Mouse (Mus musculus): ENCODE measurements at regions not wholly inside any gene's neighbourhood (a gene's known extent, or its start where the extent isn't known, plus 50 kb on each side); places are given as distances from the start of the nearest gene placed in this dataset.

DNA sequence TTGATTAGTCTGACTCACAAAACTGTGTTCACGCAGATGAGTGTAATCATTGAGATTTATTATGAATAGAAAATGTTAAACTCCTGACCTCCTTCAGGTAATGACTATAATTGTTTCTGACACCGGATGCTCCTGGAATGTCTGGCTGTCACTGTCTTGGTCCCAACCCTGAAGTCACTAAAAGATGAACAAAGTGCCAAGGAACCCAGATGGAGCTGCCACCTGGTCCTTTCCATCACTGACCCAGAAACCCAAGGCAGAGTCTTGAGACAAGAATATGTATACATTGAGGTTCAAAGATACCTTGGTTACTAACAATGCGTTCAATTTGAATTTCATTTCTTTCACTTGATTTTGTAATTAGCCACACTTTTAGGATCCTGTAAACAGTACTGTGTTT, 142.0 kb downstream of the Kcnk1 start:
- H3K4me2 ChIP-seq (ENCODE audit: low read depth): no peak overlapping the region
- H3K27me3 ChIP-seq (ENCODE audit: control insufficient read depth, insufficient read depth, insufficient read length): peaks cover 14% of the 10 kb centered on the region
- H3K4me3 ChIP-seq: no peak overlapping the region
- H3K36me3 ChIP-seq (ENCODE audit: control insufficient read depth, insufficient read depth): no peaks in the 10 kb centered on the region
- H3ac ChIP-seq (ENCODE audit: control insufficient read depth, insufficient read length): no peak overlapping the region
- no peak for TF ChIP-seq TCF12 (IDR thresholded peaks at IDR 0.05; ENCODE audit: insufficient read depth, poor library complexity, severe bottlenecking)
- TF ChIP-seq CEBPB (IDR thresholded peaks at IDR 0.05; ENCODE audit: insufficient read depth, poor library complexity, severe bottlenecking): no peak
- no peak for TF ChIP-seq E2F4 (IDR thresholded peaks at IDR 0.05; ENCODE audit: insufficient read depth)
- TF ChIP-seq POLR2A (IDR thresholded peaks at IDR 0.05; ENCODE audit: insufficient read length, low read depth): no peak
- TF ChIP-seq TCF3 (IDR thresholded peaks at IDR 0.05; ENCODE audit: insufficient read length, low read depth): no peak
- H3K79me2 ChIP-seq (ENCODE audit: control insufficient read depth, insufficient read depth): no peaks in the 10 kb centered on the region

DNA sequence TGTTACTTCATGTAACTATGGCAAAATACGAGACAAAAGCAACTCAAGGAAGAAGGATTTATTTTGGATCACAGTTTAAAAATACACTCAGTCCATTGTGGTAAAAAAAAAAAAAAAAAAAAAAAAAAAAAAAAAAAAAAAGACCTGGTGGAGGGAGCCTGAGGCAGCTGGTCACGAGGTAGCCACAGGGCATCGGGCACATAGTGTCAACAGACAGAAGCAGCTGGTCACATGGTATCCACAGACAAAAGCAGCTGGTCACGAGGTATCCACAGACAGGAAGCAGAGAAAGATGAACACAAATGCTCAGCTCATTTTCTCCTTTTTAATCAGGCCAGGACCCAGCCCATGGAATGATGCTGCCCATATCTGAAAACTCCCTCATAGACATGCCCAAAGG, 142.5 kb downstream of the Kcnk1 start:
- no peaks in the 10 kb centered on the region for H3K79me2 ChIP-seq (ENCODE audit: control insufficient read depth, insufficient read depth)
- no peak overlapping the region for H3ac ChIP-seq (ENCODE audit: control insufficient read depth, insufficient read length)
- no peak overlapping the region for H3K4me2 ChIP-seq (ENCODE audit: low read depth)
- no peaks in the 10 kb centered on the region for H3K36me3 ChIP-seq (ENCODE audit: control insufficient read depth, insufficient read depth)
- peaks cover 14% of the 10 kb centered on the region for H3K27me3 ChIP-seq (ENCODE audit: control insufficient read depth, insufficient read depth, insufficient read length)
- no peak overlapping the region for H3K4me3 ChIP-seq
- no peak for TF ChIP-seq SRF (IDR thresholded peaks at IDR 0.05; ENCODE audit: control insufficient read depth, insufficient read length, low read depth)
- no peak for TF ChIP-seq MAX (IDR thresholded peaks at IDR 0.05; ENCODE audit: low read depth)
- no peak for TF ChIP-seq MYOG (IDR thresholded peaks at IDR 0.05; ENCODE audit: control insufficient read depth in 1 of 3, insufficient read depth in 1 of 3, insufficient read length in 2 of 3, low read depth in 2 of 3)
- TF ChIP-seq E2F4 (IDR thresholded peaks at IDR 0.05; ENCODE audit: insufficient read depth): no peak
- no peak for TF ChIP-seq TCF12 (IDR thresholded peaks at IDR 0.05; ENCODE audit: insufficient read depth, poor library complexity, severe bottlenecking)
- TF ChIP-seq USF1 (IDR thresholded peaks at IDR 0.05; ENCODE audit: low read depth): no peak
- TF ChIP-seq CEBPB (IDR thresholded peaks at IDR 0.05; ENCODE audit: insufficient read depth, poor library complexity, severe bottlenecking): no peak
- TF ChIP-seq REST (IDR thresholded peaks at IDR 0.05; ENCODE audit: insufficient read depth, insufficient read length): no peak
- no peak for TF ChIP-seq MYOD1 (IDR thresholded peaks at IDR 0.05; ENCODE audit: control insufficient read depth in 1 of 3, insufficient read length in 2 of 3, low read depth in 2 of 3)
- no peak for TF ChIP-seq TCF3 (IDR thresholded peaks at IDR 0.05; ENCODE audit: insufficient read length, low read depth)
- TF ChIP-seq POLR2A (IDR thresholded peaks at IDR 0.05; ENCODE audit: insufficient read length, low read depth): no peak
- TF ChIP-seq POLR2AphosphoS2 (IDR thresholded peaks at IDR 0.05; ENCODE audit: insufficient read length, low read depth): no peak

DNA sequence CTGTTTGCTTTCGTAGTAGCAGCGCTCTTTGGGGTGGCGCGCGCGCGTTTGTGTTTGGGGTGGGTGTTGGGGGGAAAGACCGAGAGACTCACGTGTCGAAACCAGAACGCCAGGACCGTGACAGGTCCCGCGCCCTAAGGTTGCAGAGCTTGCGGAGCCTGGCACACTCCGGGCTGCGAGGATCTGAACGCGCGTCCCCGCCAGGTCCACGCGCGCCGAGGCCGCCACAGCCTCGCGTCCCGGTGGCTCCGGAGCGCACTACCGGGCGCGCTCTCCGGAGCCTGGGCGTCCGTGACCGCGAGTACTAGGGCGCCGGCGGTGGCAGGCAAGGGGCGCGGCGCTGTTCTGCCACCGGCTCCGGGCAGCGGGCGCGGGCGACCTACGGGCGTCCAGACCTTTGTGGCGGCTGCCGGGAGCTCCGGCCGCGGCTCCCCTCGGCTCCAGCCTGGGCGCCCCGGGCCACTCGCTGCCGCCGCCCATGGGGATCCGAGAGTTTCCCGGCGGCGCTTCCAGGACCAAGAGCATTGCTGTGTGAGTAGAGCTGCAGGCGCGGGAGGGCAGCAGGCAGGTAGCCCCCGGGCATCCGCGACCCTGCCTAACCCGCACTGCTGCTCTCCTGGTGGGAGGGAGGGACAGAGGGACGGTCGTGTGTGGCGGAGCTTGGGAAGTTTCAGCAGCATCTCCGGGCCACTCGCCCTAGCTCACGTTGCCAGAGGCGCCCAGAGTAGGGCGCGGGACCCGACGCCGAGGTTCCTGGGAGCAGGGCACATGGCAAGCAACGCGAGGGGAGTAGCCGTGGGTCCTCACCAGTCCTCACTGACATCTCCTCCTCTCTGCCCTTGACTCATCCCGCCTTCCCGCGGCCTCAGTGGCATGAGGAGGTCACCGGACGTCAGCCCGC, 143.9 kb downstream of the Kcnk1 start:
- TF ChIP-seq CEBPB (IDR thresholded peaks at IDR 0.05; ENCODE audit: insufficient read depth, poor library complexity, severe bottlenecking): no peak
- no peak for TF ChIP-seq REST (IDR thresholded peaks at IDR 0.05; ENCODE audit: insufficient read depth, insufficient read length)
- no peak for TF ChIP-seq E2F4 (IDR thresholded peaks at IDR 0.05; ENCODE audit: insufficient read depth)
- TF ChIP-seq POLR2AphosphoS2 (IDR thresholded peaks at IDR 0.05; ENCODE audit: insufficient read length, low read depth): no peak
- no peak for TF ChIP-seq SRF (IDR thresholded peaks at IDR 0.05; ENCODE audit: control insufficient read depth, insufficient read length, low read depth)
- TF ChIP-seq MYOG (IDR thresholded peaks at IDR 0.05; ENCODE audit: control insufficient read depth in 1 of 3, insufficient read depth in 1 of 3, insufficient read length in 2 of 3, low read depth in 2 of 3): no peak
- TF ChIP-seq MYOD1 (IDR thresholded peaks at IDR 0.05; ENCODE audit: control insufficient read depth in 1 of 3, insufficient read length in 2 of 3, low read depth in 2 of 3): no peak
- TF ChIP-seq TCF12 (IDR thresholded peaks at IDR 0.05; ENCODE audit: insufficient read depth, poor library complexity, severe bottlenecking): no peak
- no peak for TF ChIP-seq USF1 (IDR thresholded peaks at IDR 0.05; ENCODE audit: low read depth)
- TF ChIP-seq POLR2A (IDR thresholded peaks at IDR 0.05; ENCODE audit: insufficient read length, low read depth): no peak
- no peak for TF ChIP-seq TCF3 (IDR thresholded peaks at IDR 0.05; ENCODE audit: insufficient read length, low read depth)
- TF ChIP-seq MAX (IDR thresholded peaks at IDR 0.05; ENCODE audit: low read depth): no peak
- Histone ChIP-seq H3K4me2 (ENCODE audit: low read depth) (no peak overlapping the region), H3K36me3 (ENCODE audit: control insufficient read depth, insufficient read depth) (no peaks in the 10 kb centered on the region), H3ac (ENCODE audit: control insufficient read depth, insufficient read length) (no peak overlapping the region), H3K27me3 (ENCODE audit: control insufficient read depth, insufficient read depth, insufficient read length) (peaks cover 14% of the 10 kb centered on the region), H3K4me3 (no peak overlapping the region), H3K79me2 (ENCODE audit: control insufficient read depth, insufficient read depth) (no peaks in the 10 kb centered on the region)

DNA sequence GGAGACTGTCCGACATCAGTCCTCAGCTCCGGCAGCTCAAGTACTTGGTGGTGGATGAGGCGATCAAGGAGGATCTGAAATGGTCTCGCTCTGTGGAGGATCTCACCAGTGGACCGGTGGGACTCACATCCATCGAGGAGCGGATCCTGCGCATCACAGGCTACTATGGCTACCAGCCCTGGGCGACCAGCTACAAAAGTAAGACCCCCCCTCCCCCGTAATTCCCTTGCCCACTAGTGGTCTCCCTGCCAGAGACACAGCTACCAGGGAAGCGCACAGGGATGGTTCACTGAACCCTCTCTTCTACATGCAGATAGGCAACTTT, 144.5 kb downstream of the Kcnk1 start:
- Histone ChIP-seq H3K4me3 (no peak overlapping the region), H3K36me3 (ENCODE audit: control insufficient read depth, insufficient read depth) (no peaks in the 10 kb centered on the region), H3K27me3 (ENCODE audit: control insufficient read depth, insufficient read depth, insufficient read length) (peaks cover 14% of the 10 kb centered on the region), H3ac (ENCODE audit: control insufficient read depth, insufficient read length) (no peak overlapping the region), H3K4me2 (ENCODE audit: low read depth) (no peak overlapping the region), H3K79me2 (ENCODE audit: control insufficient read depth, insufficient read depth) (no peaks in the 10 kb centered on the region)
- TF ChIP-seq POLR2A (IDR thresholded peaks at IDR 0.05; ENCODE audit: insufficient read length, low read depth): no peak
- TF ChIP-seq MYOG (IDR thresholded peaks at IDR 0.05; ENCODE audit: control insufficient read depth in 1 of 3, insufficient read depth in 1 of 3, insufficient read length in 2 of 3, low read depth in 2 of 3): no peak
- no peak for TF ChIP-seq MYOD1 (IDR thresholded peaks at IDR 0.05; ENCODE audit: control insufficient read depth in 1 of 3, insufficient read length in 2 of 3, low read depth in 2 of 3)
- no peak for TF ChIP-seq CEBPB (IDR thresholded peaks at IDR 0.05; ENCODE audit: insufficient read depth, poor library complexity, severe bottlenecking)
- TF ChIP-seq E2F4 (IDR thresholded peaks at IDR 0.05; ENCODE audit: insufficient read depth): no peak
- TF ChIP-seq SRF (IDR thresholded peaks at IDR 0.05; ENCODE audit: control insufficient read depth, insufficient read length, low read depth): no peak
- TF ChIP-seq MAX (IDR thresholded peaks at IDR 0.05; ENCODE audit: low read depth): no peak
- no peak for TF ChIP-seq TCF12 (IDR thresholded peaks at IDR 0.05; ENCODE audit: insufficient read depth, poor library complexity, severe bottlenecking)
- TF ChIP-seq USF1 (IDR thresholded peaks at IDR 0.05; ENCODE audit: low read depth): no peak
- no peak for TF ChIP-seq REST (IDR thresholded peaks at IDR 0.05; ENCODE audit: insufficient read depth, insufficient read length)
- no peak for TF ChIP-seq TCF3 (IDR thresholded peaks at IDR 0.05; ENCODE audit: insufficient read length, low read depth)
- no peak for TF ChIP-seq POLR2AphosphoS2 (IDR thresholded peaks at IDR 0.05; ENCODE audit: insufficient read length, low read depth)

All from myocyte (in vitro differentiated cells).